Mouse (Mus musculus) E14TG2a.4 (cell line): Measurements from ENCODE around the gene Cdk20.

Source experiments
- CTCF ChIP-seq: conservative IDR thresholded peaks from 2 replicates; pipeline ENCODE4 v1.5.1; 2014; ENCODE audit warnings: low read length
- NANOG ChIP-seq: IDR thresholded peaks from 2 replicates; pipeline ENCODE4 v1.6.1; 2014; ENCODE audit warnings: borderline replicate concordance, low read length, mixed read lengths
- POU5F1 ChIP-seq: IDR thresholded peaks from 2 replicates; pipeline ENCODE4 v1.6.1; 2014; ENCODE audit warnings: low read length, borderline replicate concordance

DNA sequence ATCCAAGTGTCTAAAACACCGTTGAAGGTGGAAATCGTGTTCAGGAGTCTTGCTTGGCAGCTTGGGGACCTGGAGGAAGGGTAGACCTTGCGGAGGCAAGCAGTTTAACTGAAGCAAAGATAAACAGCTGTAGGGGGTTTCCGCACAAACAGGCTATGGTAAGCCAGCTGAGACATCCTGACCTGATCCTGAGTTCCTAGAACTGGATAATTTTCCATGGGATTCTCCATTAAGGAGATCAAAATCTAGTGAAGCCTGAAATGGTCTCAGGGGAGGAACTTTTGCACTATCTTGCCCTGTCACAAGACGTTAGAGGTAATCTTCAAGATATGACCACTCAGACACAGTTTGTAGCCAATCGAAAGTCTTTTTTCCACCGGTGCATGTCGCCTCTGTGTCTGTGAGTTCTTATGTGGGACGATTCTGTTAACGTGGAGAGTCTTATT, 29.6 kb upstream of the Cdk20 start:
- no peak for TF ChIP-seq CTCF
- TF ChIP-seq POU5F1, result no peak
- TF ChIP-seq NANOG, result no peak
